Mouse (Mus musculus): Measurements from ENCODE around the gene Adamtsl1. TPM values are rescaled to one million over a fixed set of nuclear protein-coding genes. Genes with fewer than 3 reads are reported as not detected.
A peak's percentile ranks its signal among the peaks of the same experiment; 100 is the strongest.

Gene Adamtsl1
- polyA plus RNA-seq, 1 experiment from 2014 or later, result 10.2 TPM

DNA sequence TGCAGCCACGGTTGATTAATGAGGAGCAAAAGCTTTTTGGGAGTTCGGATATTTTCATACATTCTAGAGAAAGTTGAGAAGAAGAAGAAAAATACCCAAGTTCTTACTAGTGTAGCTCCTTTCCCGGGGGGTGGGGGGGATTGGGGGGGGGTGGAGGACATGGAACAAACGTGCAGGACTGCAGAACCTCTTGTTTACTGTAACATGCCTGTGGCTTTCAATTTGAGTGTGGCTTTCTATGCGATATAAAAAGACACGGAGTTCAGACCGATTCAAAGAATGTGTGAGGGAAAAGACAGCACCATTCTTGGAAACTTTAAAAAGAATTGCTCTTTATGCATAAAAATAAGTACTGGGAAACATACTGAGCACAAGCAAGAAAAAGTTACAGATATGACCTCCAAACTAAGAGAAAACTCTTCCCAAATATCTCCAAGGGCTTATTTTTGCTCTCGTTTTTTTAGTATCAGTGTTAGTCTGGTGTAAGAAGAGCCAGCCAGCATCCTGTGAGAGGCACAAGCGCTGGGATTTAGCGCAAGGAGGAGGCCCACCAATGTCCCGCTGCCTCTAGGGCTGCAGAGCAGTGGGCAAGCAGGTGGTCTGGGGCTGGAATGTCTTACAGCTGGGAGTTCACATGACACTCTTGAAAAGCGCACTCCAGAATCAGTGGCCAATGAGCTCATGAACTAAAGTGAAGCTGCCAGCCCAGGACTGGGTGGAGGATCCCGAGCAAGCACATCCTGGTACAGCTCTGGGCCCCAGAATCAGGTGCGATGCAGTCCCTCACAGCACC, 762.2 kb downstream of the Adamtsl1 start:
- no peak for TF ChIP-seq CTCF (IDR thresholded peaks at IDR 0.05; ENCODE audit: low read depth)
- no peaks in the 10 kb centered on the region for H3K36me3 ChIP-seq (ENCODE audit: insufficient read depth, low read length)
- peak overlapping the region; percentile 60; the same call in 1 of the 2 replicates for H3K27ac ChIP-seq
- peak; percentile 57 for DNase-seq (ENCODE audit: low spot score)
- no peak overlapping the region for H3K4me2 ChIP-seq (ENCODE audit: low read length)
- no peak overlapping the region for H3K9ac ChIP-seq (ENCODE audit: low read depth, low read length)
- no peak for ATAC-seq (replicated peaks; ENCODE audit: low FRiP score, low read depth)
- no peaks in the 10 kb centered on the region for H3K4me1 ChIP-seq (replicated peaks; ENCODE audit: insufficient read depth, low read length)
- no peaks in the 10 kb centered on the region for H3K9me3 ChIP-seq (replicated peaks; ENCODE audit: low read length)
- H3K4me3 ChIP-seq (replicated peaks; ENCODE audit: low read depth, low read length), result no peak overlapping the region
- 52% methylated on average over 14 of the region's 14 CpGs for WGBS
- no peaks in the 10 kb centered on the region for H3K27me3 ChIP-seq (ENCODE audit: insufficient read depth, low read length)

DNA sequence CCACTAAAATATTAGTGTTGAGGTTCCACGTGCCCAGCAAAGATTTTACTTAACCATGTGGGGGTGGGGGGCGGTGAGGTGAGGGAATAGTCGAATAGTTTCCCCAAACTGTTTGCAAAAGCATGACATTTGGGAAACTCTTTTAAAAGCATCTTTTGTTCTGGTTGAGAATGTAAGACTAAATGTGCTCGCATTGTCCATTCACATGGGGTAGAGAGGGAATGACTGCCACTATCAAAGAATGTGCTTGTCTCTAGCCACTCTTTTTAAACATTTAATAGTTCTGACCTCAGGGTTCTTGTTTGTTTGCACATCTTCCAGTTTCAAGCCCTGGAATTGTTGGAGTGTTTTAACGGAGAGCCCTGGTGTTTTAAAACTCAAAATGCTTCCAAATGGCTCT, 764.6 kb downstream of the Adamtsl1 start:
- 67% methylated on average over 5 of the region's 5 CpGs for WGBS
- no peak for ATAC-seq (replicated peaks; ENCODE audit: low FRiP score, low read depth)

DNA sequence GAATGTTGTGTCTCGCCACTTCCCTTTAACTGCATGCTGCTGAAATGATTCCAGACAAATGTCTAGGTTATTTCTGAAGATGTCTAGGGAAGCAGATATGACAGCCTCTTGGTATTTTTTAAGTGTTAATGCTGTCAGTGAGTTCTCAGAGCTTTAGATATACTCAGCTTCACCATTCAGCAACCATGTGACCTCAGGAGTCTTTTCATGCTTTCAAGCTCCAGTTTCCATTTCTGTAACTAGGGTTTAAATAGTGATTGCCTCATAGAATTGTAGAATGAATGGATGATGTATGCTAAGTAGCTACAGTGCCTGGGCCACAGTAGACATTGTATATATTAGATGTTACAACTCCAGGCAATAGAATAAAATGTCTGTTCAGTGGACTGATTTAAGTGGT, 772.6 kb downstream of the Adamtsl1 start:
- Histone ChIP-seq H3K9ac (ENCODE audit: low read depth, low read length) (no peak overlapping the region), H3K27ac (no peak overlapping the region), H3K4me1 (replicated peaks; ENCODE audit: insufficient read depth, low read length) (no peaks in the 10 kb centered on the region), H3K4me2 (ENCODE audit: low read length) (no peak overlapping the region), H3K9me3 (replicated peaks; ENCODE audit: low read length) (no peaks in the 10 kb centered on the region), H3K4me3 (replicated peaks; ENCODE audit: low read depth, low read length) (no peak overlapping the region), H3K27me3 (ENCODE audit: insufficient read depth, low read length) (no peaks in the 10 kb centered on the region), H3K36me3 (ENCODE audit: insufficient read depth, low read length) (no peaks in the 10 kb centered on the region)
- TF ChIP-seq CTCF (IDR thresholded peaks at IDR 0.05; ENCODE audit: low read depth), result no peak
- 94% methylated on average over 1 of the region's 1 CpGs for WGBS
- ATAC-seq (replicated peaks; ENCODE audit: low FRiP score, low read depth) (no peak), DNase-seq (ENCODE audit: low spot score) (no peak)

More for the DNA sequence above, 764.6 kb downstream of the Adamtsl1 start:
- Histone ChIP-seq H3K36me3 (ENCODE audit: insufficient read depth, low read length) (no peaks in the 10 kb centered on the region), H3K27ac (no peak overlapping the region), H3K4me2 (ENCODE audit: low read length) (no peak overlapping the region), H3K4me1 (replicated peaks; ENCODE audit: insufficient read depth, low read length) (no peaks in the 10 kb centered on the region), H3K9ac (ENCODE audit: low read depth, low read length) (no peak overlapping the region), H3K9me3 (replicated peaks; ENCODE audit: low read length) (no peaks in the 10 kb centered on the region), H3K27me3 (ENCODE audit: insufficient read depth, low read length) (no peaks in the 10 kb centered on the region), H3K4me3 (replicated peaks; ENCODE audit: low read depth, low read length) (no peak overlapping the region)
- DNase-seq (ENCODE audit: low spot score), result no peak
- no peak for TF ChIP-seq CTCF (IDR thresholded peaks at IDR 0.05; ENCODE audit: low read depth)

DNA sequence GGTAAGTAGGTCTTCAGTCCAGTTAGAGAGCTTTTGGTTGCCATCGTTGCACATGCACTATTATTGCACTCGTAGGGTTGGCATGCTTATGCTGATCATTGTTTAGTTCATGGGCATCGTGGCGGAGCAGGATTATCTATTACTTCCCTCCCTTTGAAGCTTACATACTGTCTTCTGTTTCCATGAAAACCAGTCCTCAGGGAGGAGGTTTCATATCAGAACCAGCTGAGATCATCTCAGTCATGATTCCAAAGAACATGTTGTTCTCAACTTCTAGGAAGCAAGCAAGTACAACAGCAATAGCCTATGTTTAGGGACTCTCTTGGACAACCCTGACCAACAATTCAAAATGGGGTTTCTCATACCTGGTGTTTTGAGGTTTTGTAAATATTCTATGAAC, 774.3 kb downstream of the Adamtsl1 start:
- Histone ChIP-seq H3K4me3 (replicated peaks; ENCODE audit: low read depth, low read length) (no peak overlapping the region), H3K36me3 (ENCODE audit: insufficient read depth, low read length) (no peaks in the 10 kb centered on the region), H3K27me3 (ENCODE audit: insufficient read depth, low read length) (no peaks in the 10 kb centered on the region), H3K4me2 (ENCODE audit: low read length) (no peak overlapping the region), H3K9me3 (replicated peaks; ENCODE audit: low read length) (no peaks in the 10 kb centered on the region), H3K9ac (ENCODE audit: low read depth, low read length) (no peak overlapping the region), H3K27ac (no peak overlapping the region), H3K4me1 (replicated peaks; ENCODE audit: insufficient read depth, low read length) (no peaks in the 10 kb centered on the region)
- no peak for TF ChIP-seq CTCF (IDR thresholded peaks at IDR 0.05; ENCODE audit: low read depth)
- 94% methylated on average over 4 of the region's 4 CpGs for WGBS
- ATAC-seq (replicated peaks; ENCODE audit: low FRiP score, low read depth), result no peak
- no peak for DNase-seq (ENCODE audit: low spot score)

DNA sequence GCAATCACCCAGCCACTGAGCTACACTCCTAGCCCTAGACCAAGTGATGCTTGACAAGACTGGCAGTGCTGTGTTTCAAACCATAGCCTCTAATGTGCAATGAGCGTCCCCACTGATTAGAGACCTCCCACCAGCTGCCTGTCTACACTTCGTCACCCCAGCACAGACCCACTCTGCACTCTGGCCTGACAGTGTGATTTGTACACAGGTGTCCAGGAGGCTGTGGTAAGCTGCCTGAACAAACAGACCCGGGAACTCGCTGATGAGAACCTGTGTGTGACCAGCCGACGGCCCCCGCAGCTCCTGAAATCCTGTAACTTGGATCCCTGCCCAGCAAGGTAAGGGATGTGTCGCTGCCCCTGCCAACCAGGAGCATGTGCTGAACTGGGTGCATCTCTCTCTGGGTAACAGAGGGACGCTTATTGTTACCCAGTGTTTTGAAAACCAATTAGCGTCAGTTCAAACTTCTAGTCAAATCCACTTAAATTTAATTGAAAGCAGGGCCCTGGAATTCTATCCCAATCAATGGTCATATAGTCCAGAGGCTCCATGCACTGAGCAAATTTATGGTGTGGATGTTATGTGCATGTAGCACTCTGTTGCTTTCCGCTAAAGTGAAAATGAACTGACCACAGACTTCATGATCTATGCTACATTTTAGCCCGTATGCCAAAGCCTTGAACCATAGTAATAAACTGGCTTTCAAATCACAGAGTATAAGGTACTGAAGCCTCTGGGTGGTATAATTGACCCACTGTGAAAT, 775.7 kb downstream of the Adamtsl1 start:
- H3K27ac ChIP-seq, result no peak overlapping the region
- no peaks in the 10 kb centered on the region for H3K9me3 ChIP-seq (replicated peaks; ENCODE audit: low read length)
- TF ChIP-seq CTCF (IDR thresholded peaks at IDR 0.05; ENCODE audit: low read depth), result no peak
- H3K36me3 ChIP-seq (ENCODE audit: insufficient read depth, low read length), result no peaks in the 10 kb centered on the region
- peak; percentile 44 for DNase-seq (ENCODE audit: low spot score)
- no peaks in the 10 kb centered on the region for H3K4me1 ChIP-seq (replicated peaks; ENCODE audit: insufficient read depth, low read length)
- H3K27me3 ChIP-seq (ENCODE audit: insufficient read depth, low read length), result no peaks in the 10 kb centered on the region
- ATAC-seq (replicated peaks; ENCODE audit: low FRiP score, low read depth), result peak; percentile 69
- WGBS, result 44% methylated on average over 12 of the region's 12 CpGs
- no peak overlapping the region for H3K4me3 ChIP-seq (replicated peaks; ENCODE audit: low read depth, low read length)
- H3K4me2 ChIP-seq (ENCODE audit: low read length), result no peak overlapping the region
- H3K9ac ChIP-seq (ENCODE audit: low read depth, low read length), result no peak overlapping the region

DNA sequence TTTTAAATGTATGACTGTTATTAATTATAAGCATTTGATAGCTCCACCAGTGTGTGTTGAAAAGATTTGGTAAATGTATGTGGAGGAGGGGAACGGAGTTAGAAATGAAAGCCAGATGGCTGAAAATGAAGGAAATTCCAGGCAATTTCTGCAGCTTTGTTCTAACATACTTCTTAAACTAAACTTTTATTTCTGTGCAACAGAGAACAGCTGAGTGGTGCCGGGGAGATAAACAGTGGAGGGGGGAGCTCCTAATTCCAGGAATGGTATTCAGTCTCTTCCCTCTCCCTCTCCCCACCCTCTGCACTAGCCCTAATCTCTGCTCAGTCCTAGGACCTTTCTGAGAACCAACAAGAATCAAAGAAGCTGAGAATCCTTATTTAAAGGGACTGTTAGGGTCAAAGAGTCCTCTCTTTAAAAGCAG, 780.9 kb downstream of the Adamtsl1 start:
- H3K4me1 ChIP-seq (replicated peaks; ENCODE audit: insufficient read depth, low read length), result no peaks in the 10 kb centered on the region
- WGBS, result 59% methylated on average over 2 of the region's 2 CpGs
- 0 out of 2 replicates have a peak overlapping the region, but pooled peaks have one; percentile 31 for H3K27ac ChIP-seq
- no peaks in the 10 kb centered on the region for H3K36me3 ChIP-seq (ENCODE audit: insufficient read depth, low read length)
- DNase-seq (ENCODE audit: low spot score), result peak; percentile 75
- no peak overlapping the region for H3K9ac ChIP-seq (ENCODE audit: low read depth, low read length)
- TF ChIP-seq CTCF (IDR thresholded peaks at IDR 0.05; ENCODE audit: low read depth), result no peak
- ATAC-seq (replicated peaks; ENCODE audit: low FRiP score, low read depth), result no peak
- no peak overlapping the region for H3K4me2 ChIP-seq (ENCODE audit: low read length)
- H3K4me3 ChIP-seq (replicated peaks; ENCODE audit: low read depth, low read length), result no peak overlapping the region
- H3K27me3 ChIP-seq (ENCODE audit: insufficient read depth, low read length), result no peaks in the 10 kb centered on the region
- H3K9me3 ChIP-seq (replicated peaks; ENCODE audit: low read length), result no peaks in the 10 kb centered on the region
